Mouse (Mus musculus) megakaryocyte, adult 5-6 weeks (primary cell): ENCODE data around the gene Ugt1a1. TPM values are rescaled to one million over a fixed set of nuclear protein-coding genes. Genes with fewer than 3 reads are reported as not detected.
"Not testable (repeated sequence)": the region's sequence is repeated elsewhere in the genome, so short reads cannot be mapped to it uniquely, and the experiment has no call there.

Source experiments
- ATAC-seq: 2 replicates; pipeline ENCODE4 v1.8.0; 2016; ENCODE audit warnings: mild to moderate bottlenecking, inconsistent platforms; ENCODE audit not compliant: poor library complexity, severe bottlenecking
- total RNA-seq, 2 experiments: library from RNA; stranded (forward) in 1 of 2; stranded (reverse) in 1 of 2; fragments of 153-499, 151-499 nt in 1 of 2; fragments of 221-1000, 200-1000 nt in 1 of 2; gene quantifications; 2 replicates each; pipeline versions ENCODE4 v1.2.3 to v1.2.4; 2015 to 2017

Gene Ugt1a1
- 0.29 and 1.1 TPM in 2 replicates for total RNA-seq (2015)
- total RNA-seq (2017): 0.37 TPM in 1 of 2 replicates, not detected in the other

DNA sequence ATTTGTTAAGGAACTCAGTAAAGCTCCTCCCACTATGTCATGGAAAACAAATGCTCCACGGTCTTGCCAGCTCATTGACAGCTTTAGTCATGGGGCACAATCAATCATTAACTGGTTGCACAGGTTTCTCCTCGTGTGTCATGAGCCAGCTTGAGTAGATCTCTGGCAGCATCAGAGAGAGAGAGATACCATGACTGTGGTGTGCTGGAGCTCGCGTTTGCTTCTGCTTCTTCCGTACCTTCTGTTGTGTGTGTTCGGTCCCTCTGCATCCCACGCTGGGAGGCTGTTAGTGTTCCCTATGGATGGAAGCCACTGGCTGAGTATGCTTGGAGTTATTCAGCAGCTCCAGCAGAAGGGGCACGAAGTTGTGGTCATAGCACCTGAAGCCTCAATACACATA lies at the start of gene Ugt1a1:
Ugt1a1 (plus strand) TSS at position 148 of the 400 bp plus-strand sequence.
- ATAC-seq: peak; percentile 23; the same call in 1 of the 2 replicates

DNA sequence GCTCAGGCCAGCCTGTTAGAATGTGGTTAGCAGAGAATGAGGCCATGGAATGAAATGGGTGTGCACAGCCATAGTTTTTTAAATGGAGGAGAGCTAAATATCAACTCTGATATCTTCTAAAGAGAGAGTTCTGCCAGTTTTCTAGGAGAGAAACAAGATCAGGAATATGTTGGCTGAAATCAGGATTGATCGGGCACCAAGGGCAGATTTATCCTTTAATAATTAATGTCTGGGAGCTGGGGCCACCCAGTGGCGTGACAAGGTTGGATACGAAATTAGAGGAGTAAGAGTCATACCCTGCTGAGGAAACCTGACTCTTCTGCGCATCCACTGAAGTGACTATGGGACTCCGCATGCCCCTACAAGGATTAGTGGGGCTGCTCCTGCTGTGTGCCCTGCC lies 46.0 kb upstream of the Ugt1a1 start, which contains the start of gene Ugt1a5:
Ugt1a5 (plus strand) TSS at position 302 of the 400 bp plus-strand sequence.
- no peak for ATAC-seq

- not testable (repeated sequence) for ATAC-seq
Measured at GRCm38 (mm10) chr1:88172190-88172589, 39.6 kb upstream of the Ugt1a1 start.

DNA sequence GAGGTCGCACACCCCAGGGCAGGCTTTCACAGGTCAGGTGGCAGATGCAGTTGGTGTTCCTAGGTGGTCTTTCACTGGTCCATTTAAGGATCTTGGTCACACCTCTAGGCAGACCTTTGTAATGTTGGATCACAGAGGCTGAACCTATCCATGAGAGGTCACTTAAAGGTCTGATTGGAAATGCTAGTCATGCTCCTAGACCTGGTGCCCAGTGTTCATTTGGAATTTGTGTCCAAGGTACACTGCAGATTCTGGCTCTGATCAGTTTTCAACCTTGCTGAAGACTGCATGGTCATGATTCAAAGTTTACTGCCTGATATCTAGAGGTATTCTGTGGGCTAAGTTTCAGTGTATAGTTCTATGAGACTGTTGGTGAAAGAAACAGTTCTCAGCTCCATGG lies 32.1 kb upstream of the Ugt1a1 start:
- no peak for ATAC-seq

- no peak for ATAC-seq
Measured at GRCm38 (mm10) chr1:88186325-88186935, 25.3 kb upstream of the Ugt1a1 start.

GRCm38 (mm10) chr1:88192136-88192535 lies 19.6 kb upstream of the Ugt1a1 start:
- ATAC-seq: no peak

GRCm38 (mm10) chr1:88195687-88196086 lies 16.1 kb upstream of the Ugt1a1 start:
- ATAC-seq: no peak

DNA sequence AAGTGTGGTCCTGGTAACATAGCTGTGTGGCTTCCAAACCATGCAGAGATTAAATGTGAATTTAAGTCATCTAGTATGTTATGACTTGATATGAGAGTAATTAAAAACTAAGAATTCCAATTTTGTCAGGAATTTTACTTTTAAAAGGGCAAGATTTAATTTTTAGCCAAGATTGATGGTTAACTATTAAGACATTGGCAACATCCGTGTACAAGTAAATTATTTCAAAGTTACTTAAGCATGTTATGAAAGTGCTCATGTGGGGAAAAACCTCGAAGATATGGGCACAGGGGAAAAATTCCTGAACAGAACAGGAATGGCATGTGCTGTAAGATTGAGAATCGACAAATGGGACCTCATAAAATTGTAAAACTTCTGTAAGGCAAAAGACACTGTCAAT lies 14.3 kb upstream of the Ugt1a1 start:
- no peak for ATAC-seq

DNA sequence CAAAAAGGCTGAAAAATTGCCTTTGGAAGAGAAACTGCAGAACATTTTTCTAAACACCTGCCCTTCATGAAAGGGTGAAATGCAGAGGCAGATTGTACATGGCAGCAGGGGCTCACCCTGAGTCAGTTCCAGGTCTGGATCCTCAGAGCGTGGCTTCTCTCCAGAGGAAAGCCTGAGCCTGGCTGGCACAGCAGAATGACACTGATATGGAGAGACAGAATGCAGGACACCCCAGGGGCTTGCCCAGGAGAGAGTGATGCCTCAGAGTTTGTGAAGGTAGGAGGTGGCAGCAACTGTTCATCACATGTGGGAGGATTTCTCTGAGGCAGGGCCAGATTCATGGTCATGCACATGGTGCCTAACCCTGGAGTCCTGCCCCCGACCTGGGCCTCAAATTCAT lies 11.8 kb upstream of the Ugt1a1 start:
- no peak for ATAC-seq

GRCm38 (mm10) chr1:88200456-88200855 lies 11.3 kb upstream of the Ugt1a1 start, which contains the start of gene Ugt1a2:
TSS of gene Ugt1a2 (plus strand) at chr1:88200601.
- ATAC-seq: no peak

GRCm38 (mm10) chr1:88205294-88205922 lies 6.4 kb upstream of the Ugt1a1 start, which contains the start of gene Dnajb3:
TSS of gene Dnajb3 (minus strand) at chr1:88205782.
- ATAC-seq: peak; percentile 72

- ATAC-seq: no peak
Measured at GRCm38 (mm10) chr1:88206843-88207479, 4.8 kb upstream of the Ugt1a1 start.

DNA sequence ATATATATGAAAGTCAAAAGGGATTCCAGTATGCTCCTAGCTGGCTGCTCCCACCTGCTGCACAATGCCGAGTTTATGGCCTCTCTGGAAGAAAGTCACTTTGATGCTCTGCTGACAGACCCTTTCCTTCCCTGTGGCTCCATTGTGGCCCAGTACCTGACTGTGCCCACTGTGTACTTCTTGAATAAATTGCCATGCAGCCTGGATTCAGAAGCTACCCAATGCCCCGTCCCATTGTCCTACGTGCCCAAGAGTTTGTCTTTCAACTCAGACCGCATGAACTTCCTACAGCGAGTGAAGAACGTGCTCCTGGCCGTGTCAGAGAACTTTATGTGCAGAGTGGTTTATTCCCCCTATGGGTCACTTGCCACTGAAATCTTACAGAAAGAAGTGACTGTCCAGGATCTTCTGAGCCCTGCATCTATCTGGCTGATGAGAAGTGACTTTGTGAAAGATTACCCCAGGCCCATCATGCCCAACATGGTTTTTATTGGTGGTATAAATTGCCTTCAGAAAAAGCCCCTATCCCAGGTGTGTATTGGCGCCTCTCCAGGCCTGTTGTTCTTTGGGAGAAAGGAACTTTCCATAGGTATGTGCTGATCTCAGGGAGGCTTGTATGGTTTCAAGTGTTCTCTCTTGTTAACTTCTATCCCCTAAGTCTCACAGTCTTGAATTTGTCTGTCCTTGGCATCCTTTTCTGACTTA lies 734 bp downstream of the Ugt1a1 start:
- no peak; the same call in 1 of the 2 replicates for ATAC-seq

DNA sequence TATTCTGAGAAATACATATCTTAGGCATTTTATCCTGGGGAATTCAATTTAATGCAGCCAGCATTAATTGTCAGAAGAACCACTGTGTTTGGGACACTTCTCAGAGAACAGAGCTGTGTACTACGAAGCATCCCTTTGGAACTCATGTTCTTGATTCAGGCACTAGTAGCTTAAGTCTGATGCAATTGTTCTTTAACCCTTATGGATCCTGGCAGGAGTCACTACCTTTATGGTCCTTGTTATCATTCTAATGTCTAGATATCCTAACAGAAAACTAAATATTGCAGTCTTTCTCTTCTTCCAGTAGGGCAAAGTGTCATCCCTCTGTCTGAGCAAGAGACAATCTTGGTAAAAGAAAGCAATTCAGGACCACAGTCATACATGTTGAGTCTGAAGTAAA lies 1.3 kb downstream of the Ugt1a1 start:
- no peak for ATAC-seq

DNA sequence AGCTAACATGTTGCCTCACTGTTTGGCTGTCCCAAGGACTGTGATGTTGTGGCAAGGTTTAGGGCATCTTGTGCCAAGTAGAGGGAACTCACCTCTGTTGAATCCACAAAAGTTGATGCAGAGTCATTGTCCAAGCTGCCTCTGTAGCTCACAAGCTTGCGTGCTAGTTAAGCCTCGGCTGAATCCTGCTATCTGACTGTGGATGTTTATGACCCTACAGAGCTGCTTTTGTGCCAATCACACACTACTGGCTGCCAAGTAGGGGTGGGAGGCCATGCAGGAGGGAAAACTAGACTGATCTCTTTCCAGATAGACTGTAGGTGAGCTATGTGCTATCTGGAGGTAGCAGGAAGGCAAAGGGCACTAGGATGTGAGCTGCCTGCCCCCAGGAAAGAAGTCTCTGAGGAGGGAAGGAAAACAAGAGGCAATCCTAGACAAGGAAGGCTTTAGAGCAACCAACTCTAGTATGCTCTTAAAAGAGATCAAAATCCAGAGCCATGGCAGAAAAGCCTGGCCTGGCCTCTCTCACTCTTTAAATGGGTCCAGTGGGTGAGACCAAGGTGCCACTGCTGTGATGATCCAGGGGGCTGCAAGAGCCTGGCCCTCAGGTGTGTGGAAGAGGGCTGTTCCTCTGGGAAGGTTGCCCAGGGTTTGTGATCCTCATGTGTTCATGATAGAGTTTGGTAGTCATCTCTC lies 2.2 kb downstream of the Ugt1a1 start:
- ATAC-seq: no peak

DNA sequence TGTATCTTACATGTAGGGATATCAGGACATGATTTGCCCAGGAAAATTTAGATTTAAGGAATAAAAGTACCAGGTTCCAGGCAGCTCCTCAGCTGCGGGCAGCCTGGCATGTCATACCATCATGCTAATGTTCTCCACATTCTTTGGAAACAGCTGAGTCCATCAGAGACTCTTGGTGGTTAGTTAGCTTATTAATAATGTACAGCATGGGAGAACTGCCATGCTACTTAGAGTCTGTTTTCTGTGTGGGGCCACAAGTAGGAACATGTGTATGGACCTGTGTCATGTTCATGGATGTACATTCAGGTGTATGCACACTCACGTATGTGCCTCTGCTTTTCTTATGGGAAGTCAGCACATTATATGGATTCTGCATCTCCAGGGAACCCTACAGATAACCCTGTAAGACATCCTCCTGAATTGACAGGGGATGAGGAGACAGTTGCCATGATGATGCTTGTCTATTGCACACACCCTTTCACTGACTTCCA lies 2.7 kb downstream of the Ugt1a1 start:
- ATAC-seq: no peak

DNA sequence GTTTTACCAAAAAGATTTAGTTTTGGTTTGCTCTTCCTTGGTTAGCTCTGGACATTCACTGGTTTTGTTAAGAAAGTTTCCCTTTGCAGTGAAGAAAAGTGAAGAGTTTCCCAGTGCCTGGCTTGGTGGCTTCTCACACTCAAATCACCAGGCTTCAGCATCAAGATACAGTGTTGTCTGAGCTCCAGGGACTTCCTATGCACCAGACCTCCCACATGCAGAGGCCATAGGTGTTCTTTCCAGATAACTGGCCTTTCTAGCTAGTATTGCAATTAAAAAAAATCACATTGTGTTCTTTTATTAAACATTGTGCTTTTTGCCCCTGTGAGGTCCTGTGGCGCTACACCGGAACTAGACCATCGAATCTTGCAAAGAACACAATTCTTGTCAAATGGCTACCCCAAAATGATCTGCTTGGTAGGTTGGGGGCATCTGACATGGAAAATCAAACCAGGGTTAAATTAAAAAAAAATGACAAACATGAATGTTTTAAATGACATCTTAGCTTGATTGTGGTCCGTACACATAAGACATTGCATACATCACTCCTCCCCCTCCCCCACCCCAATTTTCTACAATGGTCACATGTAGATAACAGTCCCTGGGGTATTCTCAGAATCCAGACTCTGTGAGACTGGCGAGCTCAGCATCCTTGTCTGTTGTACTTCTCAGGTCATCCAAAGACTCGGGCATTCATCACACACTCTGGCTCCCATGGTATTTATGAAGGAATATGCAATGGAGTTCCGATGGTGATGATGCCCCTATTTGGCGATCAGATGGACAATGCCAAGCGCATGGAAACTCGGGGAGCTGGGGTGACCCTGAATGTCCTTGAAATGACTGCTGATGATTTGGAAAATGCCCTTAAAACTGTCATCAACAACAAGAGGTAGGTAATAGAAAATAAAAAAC lies 4.0 kb downstream of the Ugt1a1 start:
- ATAC-seq: no peak

- no peak for ATAC-seq
Measured at GRCm38 (mm10) chr1:88216551-88216950, 4.8 kb downstream of the Ugt1a1 start.

- no peak for ATAC-seq
Measured at GRCm38 (mm10) chr1:88217144-88217543, 5.4 kb downstream of the Ugt1a1 start.
